Mouse (Mus musculus) cerebellum, adult 11 months (tissue): ENCODE data around the gene Actn4.

Experiments used
- DNase-seq: peaks from one replicate; pipeline ENCODE4 v3.0.0; 2022

Actn4 gene

DNA sequence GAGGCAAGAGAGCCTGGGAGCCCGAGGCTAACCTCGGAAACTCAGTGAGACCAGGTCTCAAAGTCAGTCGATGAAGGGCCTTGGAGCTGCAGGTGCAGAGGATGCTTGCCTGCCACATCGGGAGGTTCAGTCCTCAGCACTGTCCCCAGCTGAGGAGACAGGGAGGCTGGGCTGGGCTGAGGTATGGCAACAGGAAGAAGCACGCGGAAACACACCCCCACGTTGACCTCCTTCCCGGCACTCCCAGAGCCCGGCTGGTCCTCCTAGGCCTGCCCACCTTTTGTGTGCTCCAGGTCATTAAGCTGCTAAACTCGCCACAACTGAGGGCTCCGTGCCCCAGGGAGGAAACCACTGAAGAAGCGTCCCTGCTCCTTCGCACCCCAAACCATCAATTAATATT, 80.9 kb downstream of the Actn4 start, which contains the start of gene Capn12:
Gene Capn12, plus strand, starts transcription at position 224 of the 400 bp plus-strand sequence.
- DNase-seq: no peak

DNA sequence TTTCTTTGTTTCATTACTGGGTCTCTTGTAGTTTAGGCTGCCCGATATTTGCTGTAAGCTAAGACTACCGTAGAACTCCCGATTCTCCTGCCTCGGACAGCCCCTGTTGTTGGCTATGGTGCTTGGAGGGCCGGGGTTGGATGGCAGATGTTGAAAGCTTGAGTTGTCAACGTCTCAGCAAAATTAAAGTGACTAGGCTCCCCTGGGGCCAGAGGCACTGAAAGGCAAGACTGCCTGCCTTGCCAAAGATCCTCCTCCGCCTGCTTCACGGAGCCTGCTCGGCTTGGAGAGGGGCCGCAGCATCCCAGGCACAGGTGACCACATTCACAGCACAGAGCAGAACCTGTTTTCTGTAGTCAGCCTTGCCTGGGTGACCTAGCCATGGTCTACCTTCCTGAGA, 81.6 kb downstream of the Actn4 start:
- DNase-seq: no peak

DNA sequence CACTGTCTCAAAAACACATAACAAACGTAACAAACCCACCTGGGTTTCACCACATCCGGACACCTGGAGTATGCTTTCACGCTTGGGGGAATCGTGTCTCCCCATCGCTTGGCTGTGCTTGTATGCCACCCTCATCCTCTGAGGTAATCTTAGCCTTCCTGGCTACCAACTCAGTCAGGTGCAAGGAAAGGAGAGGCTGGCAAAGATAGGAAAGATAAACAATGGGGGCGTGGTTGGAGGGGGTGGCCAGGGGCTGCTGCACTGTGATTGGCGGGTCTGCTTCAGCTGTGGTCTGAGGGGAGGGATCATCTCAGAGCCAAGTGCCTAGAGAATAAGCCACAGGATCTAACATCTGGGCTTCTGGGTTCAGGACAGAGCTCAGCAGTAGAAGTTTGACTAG, 82.5 kb downstream of the Actn4 start:
- no peak for DNase-seq

DNA sequence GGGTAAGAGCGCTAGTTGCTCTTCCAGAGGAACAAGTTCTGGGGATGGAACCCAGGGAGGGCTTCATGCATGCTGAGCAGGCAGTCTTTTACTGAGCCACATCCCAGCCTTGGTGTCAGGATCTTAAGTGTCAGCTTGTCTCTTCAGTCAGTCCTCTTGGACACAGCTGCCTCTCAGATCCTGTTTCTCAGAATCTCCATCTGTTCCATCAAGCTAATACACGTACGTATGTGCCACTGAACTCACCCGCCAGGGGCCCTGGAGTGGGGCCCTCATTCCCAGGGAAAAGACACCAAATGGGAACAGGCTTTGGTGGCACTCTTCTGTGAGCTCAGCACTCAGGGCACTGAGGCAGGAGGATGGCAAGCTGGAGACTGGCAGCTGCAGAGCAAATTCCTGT, 84.3 kb downstream of the Actn4 start:
- DNase-seq: no peak

- no peak for DNase-seq
Measured at GRCm38 (mm10) chr7:28877155-28877554, 85.0 kb downstream of the Actn4 start.

DNA sequence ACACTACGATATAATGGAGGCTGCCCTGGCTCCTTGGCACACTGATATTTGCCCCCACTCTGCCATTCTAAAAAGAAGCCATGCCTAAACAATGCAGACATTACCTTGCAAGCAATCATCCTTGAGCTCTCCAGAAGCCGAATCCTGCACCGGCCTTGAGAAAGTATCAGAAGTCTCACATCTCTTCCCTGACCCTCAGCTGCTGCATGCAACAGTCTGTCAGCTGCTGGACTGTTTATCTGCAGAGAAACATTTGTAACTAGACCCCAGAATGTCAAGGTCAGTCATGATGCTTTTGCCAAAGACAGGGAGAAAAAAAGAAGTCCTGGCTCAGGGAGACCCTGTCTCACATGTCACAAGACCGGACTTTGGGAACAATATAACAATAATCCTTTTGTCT, 86.0 kb downstream of the Actn4 start:
- no peak for DNase-seq

DNA sequence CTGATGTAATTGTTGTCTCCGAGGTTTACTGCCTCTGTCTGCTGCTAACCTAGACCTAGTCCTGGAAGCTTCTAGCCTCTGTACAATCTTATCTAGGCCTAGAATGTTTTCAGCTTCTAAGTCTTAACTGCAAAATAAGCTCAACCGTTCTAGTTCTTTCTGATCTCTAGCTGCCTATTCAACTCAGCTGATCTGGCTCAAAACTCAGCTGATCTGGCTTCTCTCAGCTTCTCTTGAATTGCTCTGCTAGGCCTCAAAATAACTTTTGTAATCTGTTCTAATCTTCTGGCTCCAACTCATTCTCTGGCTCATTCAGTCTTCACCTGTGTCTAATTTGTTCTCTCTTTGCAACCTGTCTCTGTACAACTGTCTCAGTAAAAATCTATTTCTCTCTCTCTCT, 87.6 kb downstream of the Actn4 start:
- DNase-seq: no peak

DNA sequence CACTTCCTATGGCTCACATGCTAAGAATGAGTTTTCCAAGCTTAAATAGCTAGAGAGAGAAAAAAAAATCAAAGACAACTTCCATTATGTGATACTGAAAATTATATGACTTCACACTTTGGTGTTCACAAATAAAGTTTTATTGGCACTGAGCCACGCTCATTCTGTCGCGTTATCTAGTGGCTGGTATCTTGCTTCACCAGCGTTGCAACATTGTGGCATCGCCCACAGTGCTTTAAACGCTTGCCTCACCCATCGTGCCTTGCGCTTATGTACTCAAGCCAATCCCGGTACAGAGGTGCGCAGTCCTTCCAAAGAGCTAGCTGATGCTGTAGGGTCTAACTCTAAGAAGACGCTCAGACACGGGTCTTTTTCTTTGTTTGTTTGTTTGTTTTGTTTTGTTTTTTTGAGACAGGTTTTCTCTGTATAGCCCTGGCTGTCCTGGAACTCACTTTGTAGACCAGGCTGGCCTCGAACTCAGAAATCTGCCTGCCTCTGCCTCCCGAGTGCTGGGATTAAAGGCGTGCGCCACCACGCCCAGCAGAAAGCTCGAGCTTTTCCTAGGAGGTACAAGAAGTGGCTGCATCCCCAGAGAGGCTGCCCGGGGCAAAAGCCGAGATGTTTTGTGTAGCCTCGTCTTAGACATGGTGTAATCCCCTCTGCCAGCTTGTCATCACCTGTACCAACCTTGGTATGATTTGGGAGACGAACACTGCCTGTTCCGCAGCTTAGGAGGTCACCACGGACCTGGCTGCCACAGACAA, 91.1 kb downstream of the Actn4 start:
- no peak for DNase-seq

GRCm38 (mm10) chr7:28867508-28868340, 94.4 kb downstream of the Actn4 start:
- DNase-seq: peak; percentile 64

DNA sequence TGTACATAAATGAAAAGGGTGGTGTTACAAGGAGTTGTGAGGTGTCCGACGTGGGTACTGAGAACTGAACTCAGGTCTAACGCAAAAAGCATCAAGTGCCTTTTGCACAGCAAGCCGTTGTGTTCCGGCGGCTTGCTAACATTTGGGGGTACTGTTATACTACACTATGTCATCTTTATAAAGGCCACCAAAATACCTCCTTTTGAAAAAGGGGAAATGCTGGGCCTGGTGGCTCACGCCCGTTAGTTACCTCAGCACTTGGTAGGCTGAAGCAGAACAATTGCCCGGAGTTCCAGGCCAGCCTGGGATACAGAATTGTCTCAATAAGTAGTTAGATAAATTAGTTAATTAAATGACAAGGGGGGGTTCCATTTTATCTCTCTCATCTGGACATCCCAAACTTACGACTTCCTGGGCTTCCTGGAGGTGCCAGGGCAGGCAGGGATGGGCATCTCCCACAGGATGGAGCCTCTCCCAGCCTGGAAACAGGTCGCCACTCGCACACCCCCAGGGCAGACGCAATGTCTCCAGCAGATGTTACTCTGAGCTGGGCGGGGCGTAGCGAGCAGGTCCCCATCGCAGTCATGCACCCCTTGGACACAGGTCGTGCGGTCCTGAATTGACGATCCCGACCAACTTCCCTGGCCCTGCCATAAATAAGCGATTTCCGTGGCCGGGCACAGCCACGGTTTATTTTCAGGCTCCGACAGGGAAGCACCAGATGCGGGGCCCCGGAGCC, 95.2 kb downstream of the Actn4 start:
- no peak for DNase-seq

DNA sequence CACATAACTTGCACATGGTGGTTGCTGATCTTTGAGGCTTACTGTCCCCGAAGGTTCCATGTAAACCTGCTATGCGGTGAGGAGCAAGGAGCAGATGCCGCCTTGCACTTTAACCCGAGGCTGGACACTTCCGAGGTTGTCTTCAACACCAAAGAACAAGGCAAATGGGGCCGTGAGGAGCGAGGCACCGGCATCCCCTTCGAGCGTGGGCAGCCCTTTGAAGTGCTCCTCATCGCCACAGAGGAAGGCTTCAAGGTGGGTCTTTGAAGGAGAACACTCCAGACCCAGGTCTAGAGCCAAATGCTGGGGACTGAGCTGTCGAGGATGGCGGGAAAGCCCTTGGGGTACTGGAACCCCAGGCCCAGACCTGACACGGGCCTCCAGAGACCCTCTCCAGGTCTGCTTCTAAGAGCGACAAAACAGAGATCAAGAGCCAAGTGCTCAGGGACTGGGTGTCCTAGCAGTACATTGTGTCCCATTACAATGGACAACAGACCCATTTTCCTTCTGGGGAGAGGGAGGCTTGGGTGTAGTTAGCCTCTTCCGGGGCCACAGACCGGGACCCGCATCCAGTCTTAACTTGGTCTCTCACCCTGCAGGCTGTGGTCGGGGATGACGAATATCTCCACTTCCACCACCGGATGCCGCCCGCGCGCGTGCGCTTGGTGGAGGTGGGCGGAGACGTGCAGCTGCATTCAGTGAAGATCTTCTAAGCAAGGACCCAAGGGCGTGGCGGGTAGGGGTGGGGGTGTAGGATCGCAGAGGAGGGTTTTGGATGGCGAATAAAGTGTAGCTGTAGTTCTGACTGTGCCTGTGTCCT, 96.4 kb downstream of the Actn4 start:
- DNase-seq: no peak

DNA sequence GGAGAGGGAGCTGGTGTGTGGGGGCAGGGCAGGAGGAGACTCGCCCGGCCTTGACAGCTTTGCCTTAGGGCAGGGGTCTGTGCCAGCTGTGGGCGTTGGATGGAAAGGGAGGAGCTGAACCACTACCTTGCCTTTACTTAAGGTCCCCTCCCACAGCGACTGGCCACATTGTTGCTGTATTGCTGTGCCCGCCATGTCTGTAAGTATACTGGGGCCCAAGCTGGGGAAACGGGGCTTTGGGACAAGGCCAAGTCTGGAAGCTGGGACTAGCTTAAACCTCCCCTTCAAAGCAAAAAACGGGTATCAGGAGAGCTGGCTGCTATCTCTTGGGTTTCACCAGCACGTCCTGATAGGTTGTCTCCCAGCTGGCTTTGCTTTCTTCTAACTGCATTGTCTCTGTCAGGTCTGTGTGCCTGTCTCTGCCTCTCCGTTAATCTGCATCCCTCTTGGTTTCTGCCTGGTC, 97.8 kb downstream of the Actn4 start:
- no peak for DNase-seq

GRCm38 (mm10) chr7:28863540-28863939, 98.6 kb downstream of the Actn4 start, which contains the start of gene Lgals7:
TSS of gene Lgals7 (plus strand) at chr7:28863853.
- DNase-seq: no peak

- DNase-seq: no peak
Measured at GRCm38 (mm10) chr7:28862817-28863499, 99.2 kb downstream of the Actn4 start.

DNA sequence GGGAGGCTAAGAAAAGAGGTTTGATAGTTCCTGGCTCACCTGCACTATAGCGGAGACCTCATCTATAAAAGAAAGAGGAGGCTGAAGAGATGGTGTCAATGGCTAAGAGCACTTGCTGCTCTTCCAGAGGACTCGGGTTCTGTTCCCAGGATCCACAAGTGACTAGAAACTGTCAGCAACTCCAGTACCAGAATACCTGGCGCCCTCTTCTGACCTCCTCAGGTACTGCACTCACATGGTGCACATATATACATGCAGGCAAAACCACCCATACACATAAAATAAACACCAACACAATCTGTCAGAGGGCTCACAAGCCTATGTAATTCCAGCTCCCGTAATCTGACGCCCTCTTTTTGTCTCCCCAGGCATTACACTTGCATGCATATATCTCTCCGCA, 101.2 kb downstream of the Actn4 start:
- DNase-seq: no peak

GRCm38 (mm10) chr7:28859953-28860352, 102.2 kb downstream of the Actn4 start:
- DNase-seq: no peak

DNA sequence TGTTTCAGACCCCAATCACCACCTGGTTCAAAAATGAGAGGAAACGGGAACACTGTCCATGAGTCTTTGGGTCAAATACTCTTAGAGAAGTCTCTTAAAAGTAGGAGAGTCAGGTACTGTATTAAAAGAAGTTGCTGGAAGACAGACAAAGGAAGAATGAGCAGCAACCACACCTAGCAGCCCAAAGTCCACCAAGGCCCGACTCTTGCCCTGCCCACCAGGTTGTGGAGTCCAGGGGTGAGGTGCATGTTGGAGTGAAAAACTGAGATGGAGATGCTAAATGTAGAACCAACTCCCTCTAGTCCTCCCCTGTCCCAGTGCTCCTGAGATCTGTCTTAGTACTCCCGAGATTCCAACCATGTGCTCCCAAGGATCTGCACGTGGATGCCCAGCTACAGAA, 111.5 kb downstream of the Actn4 start:
- DNase-seq: no peak

DNA sequence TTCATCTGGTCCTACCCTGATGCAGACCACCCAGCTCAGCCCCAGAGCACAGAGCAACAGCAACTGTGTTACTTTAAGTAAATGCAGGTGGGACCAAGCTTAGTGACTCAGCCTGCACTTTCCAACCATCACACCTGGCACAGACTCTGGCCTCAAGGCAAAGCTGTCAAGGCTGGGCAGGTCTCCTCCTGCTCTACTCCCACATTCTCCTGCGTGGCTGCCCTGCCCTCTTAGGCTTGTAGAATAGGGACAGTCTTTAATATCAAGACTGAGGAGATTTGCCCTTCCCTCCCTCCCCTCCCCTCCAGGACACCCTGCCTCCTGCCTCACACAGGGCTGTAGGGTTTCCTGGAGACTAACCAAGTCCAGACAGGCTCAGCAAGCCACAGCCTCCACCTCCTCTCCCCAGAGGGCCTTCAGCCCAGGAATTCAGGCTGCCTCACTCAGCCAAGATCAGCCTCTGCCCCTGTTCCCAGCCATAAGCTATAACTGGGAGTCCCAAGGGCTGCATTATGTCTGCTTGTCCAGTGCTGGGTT, 112.4 kb downstream of the Actn4 start:
- no peak for DNase-seq

- DNase-seq: no peak
Measured at GRCm38 (mm10) chr7:28847273-28847672, 114.9 kb downstream of the Actn4 start.
